Comparison of ENCODE assay signal across 16 mouse cellular contexts in the genomic region with DNA sequence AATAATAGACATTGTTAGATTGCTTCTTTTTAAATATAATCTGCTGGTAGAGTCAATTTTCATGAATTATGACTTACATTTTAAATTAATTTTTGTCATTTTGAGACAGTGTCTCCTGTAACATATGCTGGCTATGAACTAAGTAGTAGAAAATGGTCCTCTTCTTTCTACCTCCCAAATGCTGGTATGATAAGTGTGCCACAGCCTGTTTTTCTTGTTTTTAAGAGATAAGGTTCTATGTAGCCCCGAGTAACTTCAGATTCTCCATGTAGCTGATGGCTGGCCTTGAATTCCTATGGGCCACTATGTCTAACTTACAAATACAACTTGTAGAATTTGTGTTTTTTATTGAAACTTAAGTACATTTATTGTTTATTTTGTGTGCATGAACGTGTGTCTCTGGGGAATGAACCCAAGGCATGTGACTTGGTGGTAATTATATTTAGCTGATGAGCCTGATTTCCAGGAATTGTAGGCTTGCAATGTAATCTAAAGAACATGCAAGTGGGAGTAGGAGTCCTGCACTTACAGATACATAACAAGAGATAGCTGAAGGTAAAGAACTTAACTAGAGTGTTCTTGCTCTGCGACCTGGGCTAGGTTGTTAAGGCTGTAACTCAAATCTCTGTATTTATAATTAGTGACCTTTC.
DNase-seq lines count a peak whose midpoint lies in the region; ATAC-seq and TF ChIP-seq lines count a peak whose summit lies in the region.
"Had no signal": no experiment of that assay in that cellular context is flagged by ENCODE, and none has a peak within 500 bp of the region (broad histone marks: within the 10 kb centered on the region; RNA-seq: fewer than 3 reads in every experiment).

No protein-coding gene starts in this region.

- 52% methylated on average over 3 of the region's 3 CpGs for WGBS in intestine, embryonic 15.5 days
- WGBS in liver, embryonic 16.5 days (ENCODE audit: insufficient replicate concordance) = 13% methylated on average over 3 of the region's 3 CpGs
- 52% methylated on average over 3 of the region's 3 CpGs for WGBS in kidney, adult 2 months

- H3K36me3 ChIP-seq in intestine, embryonic 15.5 days = no peaks in the 10 kb centered on the region
- peaks cover 17% of the 10 kb centered on the region for H3K36me3 ChIP-seq in liver, embryonic 16.5 days (ENCODE audit: control insufficient read depth, insufficient read depth)
- H3K36me3 ChIP-seq in kidney, adult 2 months (ENCODE audit: control insufficient read depth, insufficient read depth, low read length) = no peaks in the 10 kb centered on the region
- H3K36me3 ChIP-seq: forebrain, embryonic 15.5 days; hindbrain, embryonic 10.5 days; limb, embryonic 15.5 days had no signal

- H3K4me3 ChIP-seq in intestine, embryonic 15.5 days (replicated peaks) = no peak overlapping the region
- peak overlapping the region; percentile 23 for H3K4me3 ChIP-seq in liver, embryonic 16.5 days (ENCODE audit: low read depth, low read length)
- H3K4me3 ChIP-seq in kidney, adult 2 months (ENCODE audit: insufficient read depth, low read depth, low read length) = no peak overlapping the region
- H3K4me3 ChIP-seq: forebrain, embryonic 15.5 days; hindbrain, embryonic 10.5 days; limb, embryonic 15.5 days had no signal

- H3K27ac ChIP-seq in intestine, embryonic 15.5 days = no peak overlapping the region
- H3K27ac ChIP-seq in liver, embryonic 16.5 days (ENCODE audit: low read length) = peak overlapping the region; percentile 90
- H3K27ac ChIP-seq in kidney, adult 2 months (ENCODE audit: insufficient read depth, low read depth, low read length) = no peak overlapping the region
- H3K27ac ChIP-seq: forebrain, embryonic 15.5 days; hindbrain, embryonic 10.5 days; limb, embryonic 15.5 days; macrophage had no signal

- peak; percentile 42 for DNase-seq in heart, adult 8-10 months (ENCODE audit: low spot score)
- no peak for DNase-seq in heart, postnatal 4 days
- DNase-seq in c-Kit-positive CD71-positive TER-119-positive erythroid progenitor cells, embryonic 14.5 days (ENCODE audit: low spot score) = peak; percentile 82
- no peak for DNase-seq in right cerebral cortex, postnatal 4 days
- DNase-seq in kidney, adult 2 months = no peak
- no peak for DNase-seq in right cerebral cortex, postnatal 10 days (ENCODE audit: low spot score in 2 of 2)
- DNase-seq: cerebellum, adult 9-11 months; embryo, embryonic 11 days; kidney, postnatal 14 days; midbrain, embryonic 14.5 days had no signal

- no peaks in the 10 kb centered on the region for H3K9me3 ChIP-seq in intestine, embryonic 15.5 days
- no peaks in the 10 kb centered on the region for H3K9me3 ChIP-seq in liver, embryonic 16.5 days (replicated peaks; ENCODE audit: control insufficient read depth, low read length)
- H3K9me3 ChIP-seq: forebrain, embryonic 15.5 days; hindbrain, embryonic 10.5 days; limb, embryonic 15.5 days had no signal

- ATAC-seq in intestine, embryonic 15.5 days = peak; percentile 53; the same call in 1 of the 2 replicates
- peak; percentile 88 for ATAC-seq in liver, embryonic 16.5 days (ENCODE audit: low read depth)
- ATAC-seq: forebrain, embryonic 15.5 days had no signal

- TF ChIP-seq CTCF in kidney, adult 2 months (conservative IDR thresholded peaks at IDR 0.05; ENCODE audit: insufficient read depth, insufficient read length, low read depth, low read length) = no peak

- TF ChIP-seq POLR2A in kidney, adult 2 months (IDR thresholded peaks at IDR 0.05; ENCODE audit: low read depth, low read length) = no peak

- no peak overlapping the region for H3K4me2 ChIP-seq in intestine, embryonic 15.5 days (replicated peaks)
- H3K4me2 ChIP-seq in liver, embryonic 16.5 days (ENCODE audit: low read depth, low read length) = peak overlapping the region; percentile 58
- H3K4me2 ChIP-seq: forebrain, embryonic 15.5 days; limb, embryonic 15.5 days had no signal

- H3K9ac ChIP-seq in intestine, embryonic 15.5 days = no peak overlapping the region
- peak overlapping the region; percentile 30; the same call in 1 of the 2 replicates for H3K9ac ChIP-seq in liver, embryonic 16.5 days (ENCODE audit: low read depth, low read length)
- H3K9ac ChIP-seq: forebrain, embryonic 15.5 days; limb, embryonic 15.5 days had no signal

- no peaks in the 10 kb centered on the region for H3K27me3 ChIP-seq in intestine, embryonic 15.5 days (replicated peaks)
- no peaks in the 10 kb centered on the region for H3K27me3 ChIP-seq in liver, embryonic 16.5 days (ENCODE audit: control insufficient read depth, insufficient read depth, low read depth, low read length)
- H3K27me3 ChIP-seq in kidney, adult 2 months (replicated peaks; ENCODE audit: control insufficient read depth, insufficient read depth, low read length) = no peaks in the 10 kb centered on the region
- H3K27me3 ChIP-seq: forebrain, embryonic 15.5 days; limb, embryonic 15.5 days had no signal

- 0 out of 2 replicates have a peak, but pooled peaks cover 3% of the 10 kb centered on the region for H3K4me1 ChIP-seq in intestine, embryonic 15.5 days (replicated peaks)
- H3K4me1 ChIP-seq in liver, embryonic 16.5 days (ENCODE audit: control insufficient read depth, low read depth, low read length) = peaks cover 57% of the 10 kb centered on the region
- peaks cover 13% of the 10 kb centered on the region for H3K4me1 ChIP-seq in kidney, adult 2 months (ENCODE audit: control insufficient read depth, insufficient read depth, low read length)
- H3K4me1 ChIP-seq: forebrain, embryonic 15.5 days; hindbrain, embryonic 10.5 days; limb, embryonic 15.5 days had no signal

Comparison
In these comparisons a context has a peak if more than half of its experiments do, and no peak if none do; other contexts are left out.
1. DNase-seq: peak in heart, adult 8-10 months (single experiment) and c-Kit-positive CD71-positive TER-119-positive erythroid progenitor cells, embryonic 14.5 days (single experiment); none in heart, postnatal 4 days (single experiment), right cerebral cortex, postnatal 4 days (single experiment), kidney, adult 2 months (single experiment) and right cerebral cortex, postnatal 10 days (0 of 2).